Mouse (Mus musculus) intestine, embryonic 14.5 days (tissue): Measurements from ENCODE around the gene Ankrd66. TPM values are rescaled to one million over a fixed set of nuclear protein-coding genes. Genes with fewer than 3 reads are reported as not detected.
A peak's percentile ranks its signal among the peaks of the same experiment; 100 is the strongest.
"Not testable (repeated sequence)": the region's sequence is repeated elsewhere in the genome, so short reads cannot be mapped to it uniquely, and the experiment has no call there.

Source experiments
- ATAC-seq: fragments of 200-750 bp; cut with Nextera tagmentation; replicated peaks from 2 replicates; pipeline ENCODE4 v1.8.0; 2017; ENCODE audit warnings: low read depth, moderate number of reproducible peaks, moderate TSS enrichment, moderate library complexity; ENCODE audit not compliant: low FRiP score, low TSS enrichment
- DNase-seq: peaks from one replicate; pipeline ENCODE4 v3.0.0-alpha.2; 2018; ENCODE audit warnings: low spot score
- H3K27ac ChIP-seq: fragments of 300-500 bp; sonication (generic); 2 replicates; pipeline ENCODE4 v1.5.1; 2014; ENCODE audit warnings: low read depth, mild to moderate bottlenecking, control low read depth
- H3K27me3 ChIP-seq: fragments of 300-500 bp; sonication (generic); replicated peaks from 2 replicates; pipeline ENCODE4 v1.6.1; 2014; ENCODE audit warnings: low read length, control low read depth; ENCODE audit not compliant: control insufficient read depth, insufficient read depth
- H3K36me3 ChIP-seq: fragments of 300-500 bp; sonication (generic); 2 replicates; pipeline ENCODE4 v1.6.1; 2014; ENCODE audit warnings: low read length, control low read depth; ENCODE audit not compliant: control insufficient read depth, insufficient read depth
- H3K4me1 ChIP-seq: fragments of 300-500 bp; sonication (generic); replicated peaks from 2 replicates; pipeline ENCODE4 v1.6.1; 2014; ENCODE audit warnings: low read length, control low read depth, mixed read lengths; ENCODE audit not compliant: control insufficient read depth, insufficient read depth
- H3K4me2 ChIP-seq: fragments of 300-500 bp; sonication (generic); 2 replicates; pipeline ENCODE4 v1.6.1; 2014; ENCODE audit warnings: low read length
- H3K4me3 ChIP-seq: fragments of 300-500 bp; sonication (generic); 2 replicates; pipeline ENCODE4 v1.5.1; 2014; ENCODE audit warnings: low read depth, low read length, control low read depth, mixed read lengths
- H3K9ac ChIP-seq: fragments of 300-500 bp; sonication (generic); 2 replicates; pipeline ENCODE4 v1.6.1; 2014; ENCODE audit warnings: mild to moderate bottlenecking, low read length
- H3K9me3 ChIP-seq: fragments of 300-500 bp; sonication (generic); 2 replicates; pipeline ENCODE4 v1.6.1; 2016; ENCODE audit warnings: low read length, control low read depth; ENCODE audit not compliant: control insufficient read depth
- WGBS: fragments of 180-500 bp; shearing (Covaris S2); extraction: QIAGEN DNeasy Blood & Tissue Kit; methylation state at CpG from one replicate; pipeline ENCODE4 v1.1.7; 2014; 5-methylcytosine and 5-hydroxymethylcytosine counted together
- polyA plus RNA-seq: library from polyadenylated mRNA; unstranded; fragments of >200 nt; fragmentation: Nextera tagmentation; extraction: Ambion mirVana; gene quantifications from 2 replicates; pipeline ENCODE4 v1.2.1, GENCODE M21; 2014

The Ankrd66 gene
- polyA plus RNA-seq, 1 experiment from 2014 or later, result 0.23 TPM

GRCm38 (mm10) chr17:43500513-43500912 lies 42.9 kb downstream of the Ankrd66 start:
- no peak overlapping the region for H3K4me3 ChIP-seq
- H3K4me1 ChIP-seq, result no peaks in the 10 kb centered on the region
- no peak overlapping the region for H3K27ac ChIP-seq
- H3K27me3 ChIP-seq, result no peaks in the 10 kb centered on the region
- no peak overlapping the region for H3K9ac ChIP-seq
- WGBS, result 73% methylated on average over 1 of the region's 1 CpGs
- DNase-seq, result no peak
- no peaks in the 10 kb centered on the region for H3K36me3 ChIP-seq
- ATAC-seq, result no peak
- no peaks in the 10 kb centered on the region for H3K9me3 ChIP-seq
- no peak overlapping the region for H3K4me2 ChIP-seq

GRCm38 (mm10) chr17:43497521-43497920 lies 45.9 kb downstream of the Ankrd66 start:
- Histone ChIP-seq H3K9ac (no peak overlapping the region), H3K36me3 (no peaks in the 10 kb centered on the region), H3K9me3 (no peaks in the 10 kb centered on the region), H3K4me3 (no peak overlapping the region), H3K4me1 (no peaks in the 10 kb centered on the region), H3K4me2 (no peak overlapping the region), H3K27me3 (no peaks in the 10 kb centered on the region), H3K27ac (no peak overlapping the region)
- peak; percentile 28 for DNase-seq
- 74% methylated on average over 4 of the region's 4 CpGs for WGBS
- ATAC-seq, result no peak

GRCm38 (mm10) chr17:43495502-43495901 lies 47.9 kb downstream of the Ankrd66 start:
- Histone ChIP-seq H3K4me2 (no peak overlapping the region), H3K27me3 (no peaks in the 10 kb centered on the region), H3K9ac (no peak overlapping the region), H3K9me3 (no peaks in the 10 kb centered on the region), H3K27ac (no peak overlapping the region), H3K4me3 (no peak overlapping the region), H3K4me1 (no peaks in the 10 kb centered on the region), H3K36me3 (no peaks in the 10 kb centered on the region)
- ATAC-seq (no peak), DNase-seq (no peak)
- WGBS, result 78% methylated on average over 5 of the region's 5 CpGs

- not testable (repeated sequence) for H3K4me3 ChIP-seq
Observed at GRCm38 (mm10) chr17:43490371-43490770, 53.1 kb downstream of the Ankrd66 start.

GRCm38 (mm10) chr17:43488439-43489151 lies 54.8 kb downstream of the Ankrd66 start:
- ATAC-seq (no peak), DNase-seq (no peak)
- Histone ChIP-seq H3K4me3 (no peak overlapping the region), H3K27me3 (no peaks in the 10 kb centered on the region), H3K4me2 (no peak overlapping the region), H3K4me1 (no peaks in the 10 kb centered on the region), H3K9me3 (no peaks in the 10 kb centered on the region), H3K36me3 (no peaks in the 10 kb centered on the region), H3K9ac (no peak overlapping the region), H3K27ac (no peak overlapping the region)
- WGBS, result 72% methylated on average over 2 of the region's 2 CpGs

More at GRCm38 (mm10) chr17:43490371-43490770, 53.1 kb downstream of the Ankrd66 start:
- 93% methylated on average over 6 of the region's 10 CpGs for WGBS
- not testable (repeated sequence) for H3K36me3 ChIP-seq, DNase-seq, H3K4me2 ChIP-seq, H3K4me1 ChIP-seq, H3K9me3 ChIP-seq, H3K27me3 ChIP-seq, H3K9ac ChIP-seq, H3K27ac ChIP-seq, ATAC-seq

- Histone ChIP-seq H3K27ac (no peak overlapping the region), H3K4me1 (no peaks in the 10 kb centered on the region), H3K4me3 (no peak overlapping the region), H3K36me3 (no peaks in the 10 kb centered on the region), H3K27me3 (no peaks in the 10 kb centered on the region), H3K9me3 (no peaks in the 10 kb centered on the region), H3K4me2 (no peak overlapping the region), H3K9ac (no peak overlapping the region)
- 84% methylated on average over 3 of the region's 3 CpGs for WGBS
- ATAC-seq (no peak), DNase-seq (no peak)
Observed at GRCm38 (mm10) chr17:43485982-43486381, 57.5 kb downstream of the Ankrd66 start.

Other genes starting within 250 kb of the Ankrd66 start
- gene Adgrf5, start 183.2 kb downstream of the Ankrd66 start, polyA plus RNA-seq, result 11.0 and 15.0 TPM in 2 replicates
- 19.4 and 20.6 TPM in 2 replicates for gene Mep1a, start 40.8 kb downstream of the Ankrd66 start, polyA plus RNA-seq
- gene Pla2g7, start 24.5 kb upstream of the Ankrd66 start, polyA plus RNA-seq, result 9.1 and 9.5 TPM in 2 replicates
- 0.15 and 0.17 TPM in 2 replicates for gene Tdrd6, start 86.7 kb upstream of the Ankrd66 start, polyA plus RNA-seq
- 14.0 and 19.8 TPM in 2 replicates for gene Slc25a27, start 123.6 kb upstream of the Ankrd66 start, polyA plus RNA-seq
- gene Cyp39a1, start 123.8 kb upstream of the Ankrd66 start, polyA plus RNA-seq, result 17.0 TPM in 2 replicates